Mouse (Mus musculus): ENCODE data around the gene Sec24a. TPM values are rescaled to one million over a fixed set of nuclear protein-coding genes. Genes with fewer than 3 reads are reported as not detected.
"Not testable (repeated sequence)": the region's sequence is repeated elsewhere in the genome, so short reads cannot be mapped to it uniquely, and the experiment has no call there.

Gene Sec24a
- polyA plus RNA-seq, 1 experiment from 2014 or later: 14.6 TPM

- Histone ChIP-seq H3K4me2 (replicated peaks) (no peak overlapping the region), H3K36me3 (no peaks in the 10 kb centered on the region), H3K4me1 (peaks cover 4% of the 10 kb centered on the region; the same call in 1 of the 2 replicates), H3K9me3 (no peaks in the 10 kb centered on the region), H3K27me3 (no peaks in the 10 kb centered on the region), H3K4me3 (no peak overlapping the region), H3K27ac (no peak overlapping the region), H3K9ac (no peak overlapping the region)
- ATAC-seq (ENCODE audit: insufficient number of reproducible peaks, insufficient read depth, low FRiP score, low TSS enrichment): no peak
- 73% methylated on average over 3 of the region's 3 CpGs for WGBS
These were observed 84.0 kb downstream of the Sec24a start for GRCm38 (mm10) chr11:51679466-51679865.

GRCm38 (mm10) chr11:51677737-51678418 is 85.6 kb downstream of the Sec24a start:
- H3K4me1 ChIP-seq: peaks cover 6% of the 10 kb centered on the region; the same call in 1 of the 2 replicates
- no peak overlapping the region for H3K4me2 ChIP-seq (replicated peaks)
- H3K9ac ChIP-seq: no peak overlapping the region
- no peaks in the 10 kb centered on the region for H3K9me3 ChIP-seq
- no peak overlapping the region for H3K4me3 ChIP-seq
- no peaks in the 10 kb centered on the region for H3K36me3 ChIP-seq
- no peak overlapping the region for H3K27ac ChIP-seq
- no peak for ATAC-seq (ENCODE audit: insufficient number of reproducible peaks, insufficient read depth, low FRiP score, low TSS enrichment)
- H3K27me3 ChIP-seq: no peaks in the 10 kb centered on the region
- WGBS: 66% methylated on average over 6 of the region's 6 CpGs

- Histone ChIP-seq H3K4me3 (no peak overlapping the region), H3K9ac (no peak overlapping the region), H3K9me3 (no peaks in the 10 kb centered on the region), H3K4me2 (replicated peaks) (no peak overlapping the region), H3K27ac (no peak overlapping the region), H3K36me3 (no peaks in the 10 kb centered on the region), H3K27me3 (no peaks in the 10 kb centered on the region), H3K4me1 (peaks cover 3% of the 10 kb centered on the region; the same call in 1 of the 2 replicates)
- 66% methylated on average over 5 of the region's 5 CpGs for WGBS
- ATAC-seq (ENCODE audit: insufficient number of reproducible peaks, insufficient read depth, low FRiP score, low TSS enrichment): no peak
These were observed 88.0 kb downstream of the Sec24a start for GRCm38 (mm10) chr11:51675386-51675785.

- ATAC-seq (ENCODE audit: insufficient number of reproducible peaks, insufficient read depth, low FRiP score, low TSS enrichment): no peak
- no peak overlapping the region for H3K4me3 ChIP-seq
- no peak overlapping the region for H3K9ac ChIP-seq
- H3K9me3 ChIP-seq: no peaks in the 10 kb centered on the region
- H3K36me3 ChIP-seq: no peaks in the 10 kb centered on the region
- 80% methylated on average over 9 of the region's 9 CpGs for WGBS
- peaks cover 3% of the 10 kb centered on the region; the same call in 1 of the 2 replicates for H3K4me1 ChIP-seq
- no peak overlapping the region for H3K4me2 ChIP-seq (replicated peaks)
- no peak overlapping the region for H3K27ac ChIP-seq
- H3K27me3 ChIP-seq: no peaks in the 10 kb centered on the region
These were observed 90.1 kb downstream of the Sec24a start for GRCm38 (mm10) chr11:51673291-51673690.

- 74% methylated on average over 2 of the region's 2 CpGs for WGBS
- no peak for ATAC-seq (ENCODE audit: insufficient number of reproducible peaks, insufficient read depth, low FRiP score, low TSS enrichment)
- H3K9ac ChIP-seq: no peak overlapping the region
- H3K9me3 ChIP-seq: no peaks in the 10 kb centered on the region
- H3K4me3 ChIP-seq: no peak overlapping the region
- no peak overlapping the region for H3K4me2 ChIP-seq (replicated peaks)
- peaks cover 3% of the 10 kb centered on the region; the same call in 1 of the 2 replicates for H3K4me1 ChIP-seq
- H3K27ac ChIP-seq: no peak overlapping the region
- H3K36me3 ChIP-seq: no peaks in the 10 kb centered on the region
- no peaks in the 10 kb centered on the region for H3K27me3 ChIP-seq
These were observed 92.1 kb downstream of the Sec24a start for GRCm38 (mm10) chr11:51671376-51671775.

- Histone ChIP-seq H3K4me1 (peaks cover 3% of the 10 kb centered on the region; the same call in 1 of the 2 replicates), H3K9me3 (no peaks in the 10 kb centered on the region), H3K4me3 (no peak overlapping the region), H3K27ac (no peak overlapping the region), H3K4me2 (replicated peaks) (no peak overlapping the region), H3K9ac (no peak overlapping the region), H3K27me3 (no peaks in the 10 kb centered on the region), H3K36me3 (no peaks in the 10 kb centered on the region)
- ATAC-seq (ENCODE audit: insufficient number of reproducible peaks, insufficient read depth, low FRiP score, low TSS enrichment): no peak
- WGBS: 94% methylated on average over 7 of the region's 7 CpGs
These were observed 92.6 kb downstream of the Sec24a start for GRCm38 (mm10) chr11:51670846-51671245.

GRCm38 (mm10) chr11:51664747-51665146 is 98.7 kb downstream of the Sec24a start:
- not testable (repeated sequence) for ATAC-seq (ENCODE audit: insufficient number of reproducible peaks, insufficient read depth, low FRiP score, low TSS enrichment); H3K4me1 ChIP-seq; H3K9ac ChIP-seq; H3K27ac ChIP-seq; H3K9me3 ChIP-seq; H3K4me2 ChIP-seq (replicated peaks); H3K27me3 ChIP-seq; H3K36me3 ChIP-seq; H3K4me3 ChIP-seq
- WGBS: 91% methylated on average over 7 of the region's 7 CpGs

GRCm38 (mm10) chr11:51662632-51663031 is 100.8 kb downstream of the Sec24a start:
- Histone ChIP-seq H3K4me1 (peaks cover 15% of the 10 kb centered on the region), H3K9ac (no peak overlapping the region), H3K4me3 (no peak overlapping the region), H3K27ac (no peak overlapping the region), H3K4me2 (replicated peaks) (no peak overlapping the region), H3K27me3 (no peaks in the 10 kb centered on the region), H3K9me3 (no peaks in the 10 kb centered on the region), H3K36me3 (no peaks in the 10 kb centered on the region)
- WGBS: 81% methylated on average over 7 of the region's 7 CpGs
- no peak for ATAC-seq (ENCODE audit: insufficient number of reproducible peaks, insufficient read depth, low FRiP score, low TSS enrichment)

- Histone ChIP-seq H3K36me3 (no peaks in the 10 kb centered on the region), H3K4me1 (peaks cover 15% of the 10 kb centered on the region), H3K9me3 (no peaks in the 10 kb centered on the region), H3K9ac (no peak overlapping the region), H3K27ac (no peak overlapping the region), H3K4me2 (replicated peaks) (no peak overlapping the region), H3K4me3 (no peak overlapping the region), H3K27me3 (no peaks in the 10 kb centered on the region)
- no peak for ATAC-seq (ENCODE audit: insufficient number of reproducible peaks, insufficient read depth, low FRiP score, low TSS enrichment)
- 81% methylated on average over 16 of the region's 16 CpGs for WGBS
These were observed 101.5 kb downstream of the Sec24a start for GRCm38 (mm10) chr11:51661867-51662365.

GRCm38 (mm10) chr11:51658705-51659104 is 104.7 kb downstream of the Sec24a start:
- Histone ChIP-seq H3K4me1 (peaks cover 15% of the 10 kb centered on the region), H3K4me2 (replicated peaks) (0 out of 2 replicates have a peak overlapping the region, but pooled peaks have one; percentile 5), H3K9me3 (no peaks in the 10 kb centered on the region), H3K27me3 (no peaks in the 10 kb centered on the region), H3K36me3 (no peaks in the 10 kb centered on the region), H3K4me3 (no peak overlapping the region), H3K9ac (no peak overlapping the region), H3K27ac (peak overlapping the region; percentile 42; the same call in 1 of the 2 replicates)
- 57% methylated on average over 6 of the region's 6 CpGs for WGBS
- peak; percentile 38; the same call in 1 of the 2 replicates for ATAC-seq (ENCODE audit: insufficient number of reproducible peaks, insufficient read depth, low FRiP score, low TSS enrichment)

- H3K4me2 ChIP-seq (replicated peaks): 0 out of 2 replicates have a peak overlapping the region, but pooled peaks have one; percentile 2
- peaks cover 15% of the 10 kb centered on the region for H3K4me1 ChIP-seq
- no peaks in the 10 kb centered on the region for H3K36me3 ChIP-seq
- no peaks in the 10 kb centered on the region for H3K27me3 ChIP-seq
- ATAC-seq (ENCODE audit: insufficient number of reproducible peaks, insufficient read depth, low FRiP score, low TSS enrichment): no peak
- H3K4me3 ChIP-seq: no peak overlapping the region
- WGBS: 39% methylated on average over 7 of the region's 7 CpGs
- H3K9me3 ChIP-seq: no peaks in the 10 kb centered on the region
- H3K9ac ChIP-seq: no peak overlapping the region
- H3K27ac ChIP-seq: peak overlapping the region; percentile 42; the same call in 1 of the 2 replicates
These were observed 105.1 kb downstream of the Sec24a start for GRCm38 (mm10) chr11:51658291-51658690.

- 76% methylated on average over 10 of the region's 10 CpGs for WGBS
- Histone ChIP-seq H3K4me3 (no peak overlapping the region), H3K4me2 (replicated peaks) (no peak overlapping the region), H3K4me1 (peaks cover 15% of the 10 kb centered on the region), H3K27me3 (no peaks in the 10 kb centered on the region), H3K36me3 (no peaks in the 10 kb centered on the region), H3K27ac (no peak overlapping the region), H3K9ac (no peak overlapping the region), H3K9me3 (no peaks in the 10 kb centered on the region)
- no peak for ATAC-seq (ENCODE audit: insufficient number of reproducible peaks, insufficient read depth, low FRiP score, low TSS enrichment)
These were observed 106.5 kb downstream of the Sec24a start for GRCm38 (mm10) chr11:51656798-51657521.

Measured in embryonic facial prominence, embryonic 12.5 days (tissue).